Comparison of ENCODE assay signal across 18 mouse cellular contexts in the genomic region with DNA sequence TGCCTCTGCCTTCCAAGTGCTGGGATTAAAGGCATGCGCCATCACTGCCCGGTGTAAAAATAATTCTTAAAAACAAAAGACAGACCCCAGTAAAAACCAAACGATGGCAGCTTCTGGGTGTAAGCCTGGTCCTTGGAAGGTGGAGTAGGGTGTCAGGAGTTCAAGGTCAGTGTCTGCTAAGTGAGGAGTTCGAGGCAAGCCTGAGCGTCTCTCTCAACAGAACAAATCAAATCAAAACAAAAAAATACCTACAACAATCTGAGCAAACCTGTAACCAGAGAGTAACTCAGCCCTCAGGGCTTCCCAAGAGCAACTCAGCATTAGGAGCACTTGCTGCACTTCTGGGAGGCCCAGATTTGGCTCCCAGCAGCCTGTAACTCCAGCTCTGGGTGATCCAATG. TPM values are rescaled to one million over a fixed set of nuclear protein-coding genes. Genes with fewer than 3 reads are reported as not detected.
DNase-seq lines count a peak whose midpoint lies in the region; TF ChIP-seq lines count a peak whose summit lies in the region.
"Had no signal": no experiment of that assay in that cellular context is flagged by ENCODE, and none has a peak within 500 bp of the region (broad histone marks: within the 10 kb centered on the region; RNA-seq: fewer than 3 reads in every experiment).

No protein-coding gene starts in this region.

- 94% methylated on average over 5 of the region's 5 CpGs for WGBS in cerebellum, adult 2 months

- DNase-seq in ES-E14 (ENCODE audit: low read depth, low spot score): no peak
- no peak for DNase-seq in cerebellum, postnatal 10 days
- DNase-seq in cerebellum, adult 2 months: no peak
- no peak for DNase-seq in testis, postnatal 14 days (ENCODE audit: low spot score)
- DNase-seq: adrenal gland, adult 8-10 months; adrenal gland, postnatal 14 days; adrenal gland, postnatal 36 days; cerebellum, adult 11-12 months; cerebellum, adult 8-10 months; cerebellum, adult 9-11 months; cerebellum, postnatal 25 days; forebrain, postnatal 0 days had no signal

- no peak for TF ChIP-seq EP300 in ES-Bruce4 (IDR thresholded peaks at IDR 0.05; ENCODE audit: insufficient read depth, low read depth, low read length)

- peak overlapping the region; percentile 89 for H3K9ac ChIP-seq in ES-Bruce4 (ENCODE audit: low read depth, poor library complexity, severe bottlenecking)
- peak overlapping the region; percentile 44 for H3K9ac ChIP-seq in ES-E14 (ENCODE audit: insufficient read depth, low read depth, low read length, poor library complexity, severe bottlenecking)
- H3K9ac ChIP-seq: embryonic facial prominence, embryonic 12.5 days; forebrain, embryonic 12.5 days; forebrain, embryonic 15.5 days; forebrain, postnatal 0 days had no signal

- peaks cover 62% of the 10 kb centered on the region for H3K4me1 ChIP-seq in E14TG2a.4 (replicated peaks; ENCODE audit: low read depth, low read length)
- no peaks in the 10 kb centered on the region for H3K4me1 ChIP-seq in ES-Bruce4 (ENCODE audit: control insufficient read depth, insufficient read depth, low read length)
- H3K4me1 ChIP-seq in ES-E14 (ENCODE audit: control insufficient read depth in 2 of 2, insufficient read depth in 2 of 2, low read length in 2 of 2, poor library complexity in 1 of 2): peaks cover 2 to 10% of the 10 kb centered on the region in 2 experiments; a peak in 3 of 4 replicates
- H3K4me1 ChIP-seq in cerebellum, adult 2 months (ENCODE audit: control insufficient read depth, insufficient read depth, low read length): no peaks in the 10 kb centered on the region
- H3K4me1 ChIP-seq: embryonic facial prominence, embryonic 10.5 days; forebrain, embryonic 12.5 days; forebrain, embryonic 15.5 days had no signal

- TF ChIP-seq CTCF in E14TG2a.4 (conservative IDR thresholded peaks at IDR 0.05; ENCODE audit: low read length) (no peak), ES-Bruce4 (IDR thresholded peaks at IDR 0.05; ENCODE audit: low read depth, low read length) (no peak)
- TF ChIP-seq CTCF in cerebellum, adult 2 months (IDR thresholded peaks at IDR 0.05; ENCODE audit: borderline replicate concordance, insufficient read depth, low read depth, low read length): no peak

- H3K27me3 ChIP-seq in E14TG2a.4 (ENCODE audit: insufficient read depth, low read length): no peaks in the 10 kb centered on the region
- H3K27me3 ChIP-seq in ES-Bruce4 (ENCODE audit: control insufficient read depth, insufficient read depth, low read length, poor library complexity, severe bottlenecking): no peaks in the 10 kb centered on the region
- H3K27me3 ChIP-seq in cerebellum, adult 2 months (ENCODE audit: control insufficient read depth, insufficient read depth, low read length): no peaks in the 10 kb centered on the region
- H3K27me3 ChIP-seq: embryonic facial prominence, embryonic 12.5 days; forebrain, embryonic 12.5 days; forebrain, embryonic 15.5 days had no signal

- H3K4me3 ChIP-seq in E14TG2a.4 (replicated peaks; ENCODE audit: low read length) (peak overlapping the region; percentile 98), ES-Bruce4 (ENCODE audit: low read depth, low read length) (no peak overlapping the region), ES-E14 (ENCODE audit: insufficient read depth in 1 of 2, low read depth in 1 of 2, low read length in 2 of 2, poor library complexity in 1 of 2, severe bottlenecking in 1 of 2) (no peak overlapping the region)
- H3K4me3 ChIP-seq in cerebellum, adult 2 months (replicated peaks; ENCODE audit: insufficient read depth, low read depth, low read length): no peak overlapping the region
- H3K4me3 ChIP-seq: embryonic facial prominence, embryonic 10.5 days; embryonic facial prominence, embryonic 12.5 days; forebrain, embryonic 12.5 days; forebrain, embryonic 15.5 days had no signal

- H3K9me3 ChIP-seq in E14TG2a.4 (ENCODE audit: low read length) (no peaks in the 10 kb centered on the region), ES-Bruce4 (replicated peaks; ENCODE audit: control insufficient read depth, insufficient read depth, low read length, poor library complexity, severe bottlenecking) (no peaks in the 10 kb centered on the region), ES-E14 (ENCODE audit: control insufficient read depth, insufficient read depth, low read depth, low read length) (no peaks in the 10 kb centered on the region)
- H3K9me3 ChIP-seq: embryonic facial prominence, embryonic 10.5 days; embryonic facial prominence, embryonic 12.5 days; forebrain, embryonic 12.5 days; forebrain, embryonic 15.5 days had no signal

- peaks cover 35% of the 10 kb centered on the region for H3K36me3 ChIP-seq in E14TG2a.4 (ENCODE audit: insufficient read depth, low read length)
- peaks cover 22% of the 10 kb centered on the region for H3K36me3 ChIP-seq in ES-Bruce4 (ENCODE audit: control insufficient read depth, insufficient read depth, low read length, poor library complexity, severe bottlenecking)
- peaks cover 20% of the 10 kb centered on the region for H3K36me3 ChIP-seq in ES-E14 (ENCODE audit: control insufficient read depth, insufficient read depth, low read length, poor library complexity, severe bottlenecking)
- H3K36me3 ChIP-seq: embryonic facial prominence, embryonic 10.5 days; embryonic facial prominence, embryonic 12.5 days; forebrain, embryonic 12.5 days; forebrain, embryonic 15.5 days had no signal

- TF ChIP-seq POLR2A in ES-Bruce4 (IDR thresholded peaks at IDR 0.05; ENCODE audit: insufficient read depth, low read length): no peak
- no peak for TF ChIP-seq POLR2A in cerebellum, adult 2 months (IDR thresholded peaks at IDR 0.05; ENCODE audit: borderline replicate concordance, insufficient read depth, low read length)

- in situ Hi-C loops in ES-E14 (cut with MboI; ENCODE audit: low sequenced_read_pairs in 2 of 2, unreplicated experiment in 2 of 2): no loop called here

- H3K27ac ChIP-seq in ES-Bruce4 (ENCODE audit: insufficient read depth, low read length) (peak overlapping the region; percentile 87), ES-E14 (ENCODE audit: insufficient read depth, low read depth, low read length, poor library complexity, severe bottlenecking) (peak overlapping the region; percentile 93)
- no peak overlapping the region for H3K27ac ChIP-seq in cerebellum, adult 2 months (ENCODE audit: insufficient read depth, low read length)
- H3K27ac ChIP-seq: embryonic facial prominence, embryonic 10.5 days; embryonic facial prominence, embryonic 12.5 days; forebrain, embryonic 12.5 days; forebrain, embryonic 15.5 days had no signal

TF ChIP-seq in ES-E14, 5 proteins besides CTCF, POLR2A, EP300 and RAD21:
- TF ChIP-seq ZC3H11A (IDR thresholded peaks at IDR 0.05; ENCODE audit: borderline replicate concordance, low read depth, low read length) (no peak), HCFC1 (IDR thresholded peaks at IDR 0.05; ENCODE audit: borderline replicate concordance, insufficient read depth, low read length) (no peak), ZNF384 (IDR thresholded peaks at IDR 0.05; ENCODE audit: low read depth, low read length) (no peak), MAFK (IDR thresholded peaks at IDR 0.05; ENCODE audit: insufficient read depth, low read depth, low read length) (no peak), CHD2 (IDR thresholded peaks at IDR 0.05; ENCODE audit: low read depth, low read length) (no peak)

RNA-seq across cellular contexts. Expression of gene Kat6b, which starts 1.0 kb away (rescaled TPM):
- 121 and 132 TPM in 2 replicates for polyA plus RNA-seq in ES-Bruce4 (2011; ENCODE audit: insufficient read depth, insufficient read length, low read depth, missing spikeins)
- 172 and 204 TPM in 2 replicates for total RNA-seq in ES-E14 (2012; rRNA removed)
- 22.5 and 24.7 TPM in 2 replicates for polyA plus RNA-seq in cerebellum, adult 2 months (2012; rRNA removed)
